Mouse (Mus musculus): ENCODE data around the gene Gna13.

- TF ChIP-seq CTCF (IDR thresholded peaks at IDR 0.05; ENCODE audit: extremely low read depth, insufficient read depth, insufficient read length, insufficient replicate concordance) (no peak), POLR2A (IDR thresholded peaks at IDR 0.05; ENCODE audit: low read depth, low read length) (peak; percentile 42; the same call in 1 of the 2 replicates)
These were observed 57.4 kb downstream of the Gna13 start for GRCm38 (mm10) chr11:109419961-109420566.

Data from spleen, adult 2 months (tissue).